Mouse (Mus musculus) neutrophil, adult 5-6 weeks (primary cell): Measurements from ENCODE around the gene Ak8. TPM values are rescaled to one million over a fixed set of nuclear protein-coding genes. Genes with fewer than 3 reads are reported as not detected.

Experiments
- ATAC-seq: fragments of 151-379, 151-347 bp; 2 replicates; pipeline ENCODE4 v1.8.0; 2017; ENCODE audit warnings: mild to moderate bottlenecking, moderate TSS enrichment; ENCODE audit not compliant: insufficient number of reproducible peaks, poor library complexity, low FRiP score, severe bottlenecking; ENCODE audit errors: extremely low read depth
- total RNA-seq: library from RNA; stranded (forward); fragments of 200-1000 nt; gene quantifications from 2 replicates; pipeline ENCODE4 v1.2.3, GENCODE M21; 2017

The Ak8 gene
- total RNA-seq, 1 experiment from 2014 or later, result 1.4 TPM

DNA sequence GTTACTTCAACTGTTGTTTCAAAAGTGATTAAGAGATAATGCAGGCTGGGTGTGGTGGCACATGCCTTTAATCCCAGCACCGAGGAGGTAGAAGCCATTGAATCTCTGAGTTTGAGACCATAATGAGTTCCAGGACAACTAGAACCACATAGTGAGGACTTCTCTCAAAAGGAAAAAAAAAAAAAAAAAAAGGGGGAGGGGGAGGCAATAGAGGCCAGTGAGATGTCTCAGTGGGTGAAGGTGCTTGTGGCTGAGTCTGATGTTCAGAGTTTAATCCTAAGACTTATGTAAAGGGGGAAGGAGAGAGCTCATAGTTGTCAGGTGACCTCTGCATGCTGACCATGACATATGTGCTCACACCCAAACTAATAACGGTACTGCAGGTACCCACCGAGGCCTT is 142.1 kb downstream of the Ak8 start:
- ATAC-seq, result no peak

- ATAC-seq, result no peak
Observed at GRCm38 (mm10) chr2:28848879-28849278, 148.9 kb downstream of the Ak8 start.

DNA sequence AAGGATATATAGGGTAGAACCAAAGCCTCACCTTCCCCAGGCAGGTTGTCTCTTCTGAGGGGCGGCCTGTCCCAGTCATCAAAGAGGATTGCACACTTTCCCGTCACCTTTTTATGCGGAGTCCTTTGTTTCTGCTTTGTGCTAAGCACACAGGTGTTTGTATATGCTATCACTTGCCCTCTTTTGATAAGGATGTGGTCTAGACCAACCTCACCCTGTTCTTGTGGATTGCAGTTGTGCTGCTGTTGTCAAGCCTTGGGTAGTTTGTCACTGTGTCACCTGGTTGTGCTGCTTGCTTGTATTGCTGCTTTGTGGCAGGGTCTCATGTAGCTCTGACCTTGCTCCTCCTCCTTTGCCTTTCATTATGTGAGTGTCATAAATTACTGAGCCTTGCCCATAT is 152.6 kb downstream of the Ak8 start:
- ATAC-seq, result no peak

DNA sequence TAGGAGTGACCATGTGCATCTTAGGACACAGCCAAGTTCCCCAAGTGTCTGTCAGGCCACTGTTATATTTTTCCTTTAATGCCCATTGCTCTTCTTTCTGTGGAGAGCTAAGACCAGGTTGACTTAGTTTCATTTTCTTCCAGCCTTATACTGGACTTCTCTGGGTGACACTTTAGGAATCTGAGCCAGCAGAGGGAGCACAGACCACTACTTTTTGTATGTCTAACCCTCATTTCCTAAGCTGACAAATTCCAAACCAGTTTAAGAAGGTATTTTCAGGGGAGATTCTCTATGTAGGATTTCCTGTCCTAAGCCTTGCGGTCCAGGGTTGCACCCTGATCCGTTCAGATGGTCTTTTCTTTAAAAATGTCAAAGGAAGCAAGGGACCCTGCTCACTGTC is 155.8 kb downstream of the Ak8 start:
- ATAC-seq, result no peak

DNA sequence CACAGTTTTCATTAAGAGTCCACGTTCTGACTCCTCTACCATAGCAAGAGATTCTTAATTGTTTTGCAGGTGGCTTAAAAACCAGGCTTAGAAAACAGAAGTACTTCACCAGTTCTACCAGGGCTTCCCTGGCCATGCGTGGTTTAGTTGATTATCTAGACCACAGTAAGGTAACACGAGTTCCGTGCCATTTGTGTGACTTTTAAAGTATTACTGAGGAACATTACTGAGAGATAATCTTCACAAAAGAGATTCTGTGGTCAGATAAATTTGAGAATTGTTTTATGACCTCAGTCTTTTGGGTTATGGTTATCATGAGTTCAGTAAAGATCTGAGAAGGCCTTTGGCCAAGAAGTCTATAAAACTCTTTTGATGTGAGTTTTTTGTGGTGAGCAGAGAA is 159.3 kb downstream of the Ak8 start:
- no peak for ATAC-seq

DNA sequence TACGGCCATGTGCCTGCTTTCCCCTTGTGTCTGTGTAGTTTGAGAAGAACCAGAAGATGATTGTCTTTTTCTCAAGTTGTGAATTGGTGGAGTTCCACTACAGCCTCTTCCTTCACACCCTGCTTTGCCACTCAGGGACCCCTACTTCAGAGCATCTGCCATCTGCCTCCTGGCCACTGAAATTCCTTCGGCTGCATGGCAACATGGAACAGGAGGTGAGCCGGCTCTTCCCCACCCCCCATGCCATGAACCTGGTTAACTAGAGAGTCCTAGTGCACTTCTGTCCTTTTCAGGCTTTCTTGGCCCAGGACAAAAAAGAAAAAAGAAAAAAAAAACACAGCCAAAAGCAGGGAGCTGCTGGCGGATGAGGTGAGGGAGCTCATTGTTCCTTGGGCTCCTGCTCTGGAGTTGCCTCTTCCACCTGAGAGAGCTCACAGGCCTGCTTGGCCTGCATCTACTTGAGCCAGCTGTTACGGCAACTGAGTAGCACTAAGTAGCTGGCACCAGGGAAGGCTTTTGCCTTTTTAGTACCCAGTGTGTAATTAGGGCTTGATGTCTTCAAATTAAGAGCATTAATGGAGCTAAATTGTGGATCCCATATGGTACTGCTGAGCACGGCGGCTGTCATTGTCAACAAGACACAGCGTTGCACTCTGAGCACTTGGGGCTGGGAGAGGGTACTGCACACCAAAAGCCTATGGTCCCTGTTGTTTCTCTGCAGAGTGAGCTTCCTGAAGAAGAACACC is 160.9 kb downstream of the Ak8 start:
- no peak for ATAC-seq

Other genes starting within 250 kb of the Ak8 start
- not detected in 2 replicates for gene 1700007K13Rik, start 233.8 kb upstream of the Ak8 start, total RNA-seq
- 6.8 and 10.7 TPM in 2 replicates for gene Mrps2, start 232.1 kb upstream of the Ak8 start, total RNA-seq
- not detected in 2 replicates for gene Gbgt1, start 203.3 kb upstream of the Ak8 start, total RNA-seq
- not detected in 2 replicates for gene Gm10134, start 194.1 kb upstream of the Ak8 start, total RNA-seq
- gene Ralgds, start 187.0 kb upstream of the Ak8 start, total RNA-seq, result 38.8 and 45.3 TPM in 2 replicates
- gene Cel, start 136.8 kb upstream of the Ak8 start, total RNA-seq, result not detected in 2 replicates
- gene Gtf3c5, start 116.4 kb upstream of the Ak8 start, total RNA-seq, result 9.5 and 10.4 TPM in 2 replicates
- gene Gfi1b, start 78.2 kb upstream of the Ak8 start, total RNA-seq, result 0.35 and 0.98 TPM in 2 replicates
- gene Tsc1, start 58.9 kb upstream of the Ak8 start, total RNA-seq, result 32.5 and 32.9 TPM in 2 replicates
- 0.98 TPM in 1 of 2 replicates, not detected in the other for gene Spaca9, start 437 bp upstream of the Ak8 start, total RNA-seq
- 8.7 and 10.9 TPM in 2 replicates for gene Gtf3c4, start 140.2 kb downstream of the Ak8 start, total RNA-seq
- 16.6 and 17.6 TPM in 2 replicates for gene Ddx31, start 140.2 kb downstream of the Ak8 start, total RNA-seq
- gene Barhl1, start 216.5 kb downstream of the Ak8 start, total RNA-seq, result not detected in 2 replicates